In genomic region chr17:31153785-31154184, GRCm38 (mm10) we compare ENCODE assay signal across 29 mouse cellular contexts. TPM values are rescaled to one million over a fixed set of nuclear protein-coding genes. Genes with fewer than 3 reads are reported as not detected.
A peak's percentile ranks its signal among the peaks of the same experiment; 100 is the strongest.
DNase-seq lines count a peak whose midpoint lies in the region; ATAC-seq lines count a peak whose summit lies in the region.
"Had no signal": no experiment of that assay in that cellular context is flagged by ENCODE, and none has a peak within 500 bp of the region (broad histone marks: within the 10 kb centered on the region; RNA-seq: fewer than 3 reads in every experiment).

No protein-coding gene starts in this region.

- peak overlapping the region; percentile 26 for H3K4me3 ChIP-seq in megakaryocyte, embryonic 14.5 days (replicated peaks)
- H3K4me3 ChIP-seq: embryonic facial prominence, embryonic 15.5 days; erythroblast, embryonic 14.5 days; forebrain, embryonic 10.5 days; gastrocnemius, adult 2 months; hindbrain, embryonic 12.5 days had no signal

- DNase-seq in kidney, adult 18-20 months: peak; percentile 12
- DNase-seq in kidney, postnatal 25 days: no peak
- peak; percentile 33 to 45 for DNase-seq in thymus, postnatal 36 days
- DNase-seq in testis, postnatal 14 days (ENCODE audit: low spot score): no peak
- DNase-seq in urinary bladder, postnatal 36 days (ENCODE audit: low spot score in 2 of 2): no peak
- DNase-seq: adrenal gland, postnatal 14 days; cerebellum, adult 18-20 months; cerebellum, postnatal 10 days; embryo, embryonic 11 days; gastrocnemius, adult 2 months; gastrocnemius, postnatal 36 days; heart, adult 18-20 months had no signal

- peaks cover 12% of the 10 kb centered on the region for H3K4me1 ChIP-seq in megakaryocyte, embryonic 14.5 days
- H3K4me1 ChIP-seq: embryonic facial prominence, embryonic 15.5 days had no signal

- no peaks in the 10 kb centered on the region for H3K36me3 ChIP-seq in megakaryocyte, embryonic 14.5 days (replicated peaks; ENCODE audit: low read length)
- H3K36me3 ChIP-seq: embryonic facial prominence, embryonic 15.5 days; forebrain, embryonic 10.5 days; hindbrain, embryonic 12.5 days had no signal

- no peak for ATAC-seq in megakaryocyte, adult 5-6 weeks (ENCODE audit: poor library complexity, severe bottlenecking)
- ATAC-seq in hematopoietic stem cell, adult 5-6 weeks (replicated peaks in 1 of 2; ENCODE audit: insufficient read depth in 1 of 2, low FRiP score in 2 of 2, low TSS enrichment in 1 of 2, low read depth in 1 of 2, poor library complexity in 2 of 2, severe bottlenecking in 2 of 2): peak; percentile 89 to 92
- ATAC-seq: activated CD4-positive, CD25-positive, alpha-beta regulatory T cell, adult 4 months; forebrain, embryonic 14.5 days; hindbrain, embryonic 16.5 days; Patski had no signal

- peaks cover 28% of the 10 kb centered on the region for H3K9me3 ChIP-seq in megakaryocyte, embryonic 14.5 days
- H3K9me3 ChIP-seq: embryonic facial prominence, embryonic 15.5 days; hindbrain, embryonic 12.5 days had no signal

- peaks cover 23% of the 10 kb centered on the region for H3K27me3 ChIP-seq in megakaryocyte, embryonic 14.5 days (replicated peaks)
- H3K27me3 ChIP-seq: hindbrain, embryonic 12.5 days; Patski had no signal

RNA-seq across cellular contexts. Expression of gene Tff2, which starts 9.7 kb away (rescaled TPM):
- not detected in 2 replicates for polyA plus RNA-seq in megakaryocyte, embryonic 14.5 days (2012; ENCODE audit: insufficient read depth, low replicate concordance)
- not detected in 2 replicates for total RNA-seq in megakaryocyte, adult 5-6 weeks (2015)
- total RNA-seq in megakaryocyte, adult 5-6 weeks (2017): not detected in 2 replicates
- total RNA-seq in hematopoietic stem cell, adult 5-6 weeks (2017): not detected in 2 replicates
- total RNA-seq: adrenal gland, adult 18-20 months; adrenal gland, postnatal 14 days; CH12.LX; gastrocnemius, adult 2 months; gastrocnemius, postnatal 36 days; heart, adult 18-20 months; heart, postnatal 25 days had no signal
- polyA plus RNA-seq: activated CD4-positive, CD25-positive, alpha-beta regulatory T cell, adult 4 months; embryonic facial prominence, embryonic 11.5 days; erythroblast, embryonic 14.5 days; forebrain, embryonic 10.5 days; forebrain, embryonic 14.5 days; heart, embryonic 11.5 days; heart, embryonic 16.5 days; hindbrain, embryonic 12.5 days; hindbrain, embryonic 16.5 days; Patski had no signal

RNA-seq across cellular contexts. Expression of gene Tff1, which starts 11.3 kb away (rescaled TPM):
- not detected in 2 replicates for polyA plus RNA-seq in megakaryocyte, embryonic 14.5 days (2012; ENCODE audit: insufficient read depth, low replicate concordance)
- total RNA-seq in megakaryocyte, adult 5-6 weeks (2015): not detected in 2 replicates
- not detected in 2 replicates for total RNA-seq in megakaryocyte, adult 5-6 weeks (2017)
- total RNA-seq in hematopoietic stem cell, adult 5-6 weeks (2017): not detected in 2 replicates
- total RNA-seq: adrenal gland, adult 18-20 months; adrenal gland, postnatal 14 days; gastrocnemius, adult 2 months; gastrocnemius, postnatal 36 days; heart, adult 18-20 months; heart, postnatal 25 days had no signal
- polyA plus RNA-seq: embryonic facial prominence, embryonic 11.5 days; embryonic facial prominence, embryonic 15.5 days; erythroblast, embryonic 14.5 days; forebrain, embryonic 10.5 days; forebrain, embryonic 14.5 days; heart, embryonic 16.5 days; hindbrain, embryonic 12.5 days; hindbrain, embryonic 16.5 days; Patski had no signal

RNA-seq across cellular contexts. Expression of gene Tff3, which starts 24.3 kb away (rescaled TPM):
- polyA plus RNA-seq in megakaryocyte, embryonic 14.5 days (2012; ENCODE audit: insufficient read depth, low replicate concordance): not detected in 2 replicates
- total RNA-seq in megakaryocyte, adult 5-6 weeks (2015): not detected in 2 replicates
- total RNA-seq in megakaryocyte, adult 5-6 weeks (2017): not detected in 2 replicates
- not detected in 2 replicates for total RNA-seq in hematopoietic stem cell, adult 5-6 weeks (2017)
- total RNA-seq: adrenal gland, adult 18-20 months; CH12.LX; gastrocnemius, adult 2 months; gastrocnemius, postnatal 36 days; heart, adult 18-20 months; heart, postnatal 25 days had no signal
- polyA plus RNA-seq: activated CD4-positive, CD25-positive, alpha-beta regulatory T cell, adult 4 months; embryonic facial prominence, embryonic 11.5 days; embryonic facial prominence, embryonic 15.5 days; erythroblast, embryonic 14.5 days; heart, embryonic 11.5 days; hindbrain, embryonic 12.5 days; Patski had no signal

RNA-seq across cellular contexts. Expression of gene Tmprss3, which starts 45.0 kb away (rescaled TPM):
- 0.10 TPM in 1 of 2 replicates, not detected in the other for polyA plus RNA-seq in megakaryocyte, embryonic 14.5 days (2012; ENCODE audit: insufficient read depth, low replicate concordance)
- 0.23 and 0.56 TPM in 2 replicates for total RNA-seq in megakaryocyte, adult 5-6 weeks (2015)
- total RNA-seq in megakaryocyte, adult 5-6 weeks (2017): 0.16 and 0.26 TPM in 2 replicates
- total RNA-seq in hematopoietic stem cell, adult 5-6 weeks (2017): 6.0 and 6.4 TPM in 2 replicates
- total RNA-seq: adrenal gland, adult 18-20 months; adrenal gland, postnatal 14 days; CH12.LX; gastrocnemius, adult 2 months; gastrocnemius, postnatal 36 days; heart, adult 18-20 months; heart, postnatal 25 days had no signal
- polyA plus RNA-seq: embryonic facial prominence, embryonic 11.5 days; erythroblast, embryonic 14.5 days; forebrain, embryonic 10.5 days; forebrain, embryonic 14.5 days; heart, embryonic 11.5 days; heart, embryonic 16.5 days; hindbrain, embryonic 16.5 days; Patski had no signal

RNA-seq across cellular contexts. Expression of gene Ubash3a, which starts 53.9 kb away (rescaled TPM):
- polyA plus RNA-seq in megakaryocyte, embryonic 14.5 days (2012; ENCODE audit: insufficient read depth, low replicate concordance): 45.2 and 56.2 TPM in 2 replicates
- total RNA-seq in megakaryocyte, adult 5-6 weeks (2015): 2.6 and 6.2 TPM in 2 replicates
- total RNA-seq in megakaryocyte, adult 5-6 weeks (2017): 3.9 and 5.0 TPM in 2 replicates
- total RNA-seq in hematopoietic stem cell, adult 5-6 weeks (2017): 24.5 and 39.6 TPM in 2 replicates
- total RNA-seq: gastrocnemius, adult 2 months; heart, postnatal 25 days had no signal
- polyA plus RNA-seq: forebrain, embryonic 14.5 days; hindbrain, embryonic 12.5 days; hindbrain, embryonic 16.5 days had no signal

Comparison
In these comparisons a context has a peak if more than half of its experiments do, and no peak if none do; other contexts are left out.
1. DNase-seq: peak in kidney, adult 18-20 months (single experiment) and thymus, postnatal 36 days (2 of 2); none in kidney, postnatal 25 days (0 of 2), testis, postnatal 14 days (single experiment) and urinary bladder, postnatal 36 days (0 of 2).